Comparison of ENCODE assay signal across 8 mouse cellular contexts in genomic region chr7:44590402-44591347, GRCm38 (mm10). TPM values are rescaled to one million over a fixed set of nuclear protein-coding genes. Genes with fewer than 3 reads are reported as not detected.
DNase-seq lines count a peak whose midpoint lies in the region; ATAC-seq and TF ChIP-seq lines count a peak whose summit lies in the region.

Gene Kcnc3 (plus strand): TSS chr7:44590664.

- peaks cover 16% of the 10 kb centered on the region for H3K4me1 ChIP-seq in erythroblast, embryonic 14.5 days (ENCODE audit: control insufficient read depth)
- peaks cover 9% of the 10 kb centered on the region for H3K4me1 ChIP-seq in heart, embryonic 11.5 days (ENCODE audit: control insufficient read depth, insufficient read depth, low read length)
- peaks cover 58% of the 10 kb centered on the region for H3K4me1 ChIP-seq in kidney, embryonic 15.5 days
- H3K4me1 ChIP-seq in limb, embryonic 14.5 days (ENCODE audit: control insufficient read depth, insufficient read depth, low read length), result peaks cover 18% of the 10 kb centered on the region; the same call in 1 of the 2 replicates
- peaks cover 47% of the 10 kb centered on the region for H3K4me1 ChIP-seq in midbrain, embryonic 16.5 days (ENCODE audit: control insufficient read depth, insufficient read depth, low read length)

- H3K4me3 ChIP-seq in erythroblast, embryonic 14.5 days (replicated peaks), result peak within 1 kb of the TSS; percentile 39
- peak within 1 kb of the TSS; percentile 52 for H3K4me3 ChIP-seq in heart, embryonic 11.5 days (ENCODE audit: low read depth, low read length)
- peak within 1 kb of the TSS; percentile 56 for H3K4me3 ChIP-seq in kidney, embryonic 15.5 days (replicated peaks)
- peak within 1 kb of the TSS; percentile 47 for H3K4me3 ChIP-seq in limb, embryonic 14.5 days (replicated peaks; ENCODE audit: low read length)
- peak within 1 kb of the TSS; percentile 64 for H3K4me3 ChIP-seq in midbrain, embryonic 16.5 days (ENCODE audit: low read depth, low read length)

- H3K27ac ChIP-seq in heart, embryonic 11.5 days (ENCODE audit: low read depth, low read length), result no peak within 1 kb of the TSS
- no peak within 1 kb of the TSS for H3K27ac ChIP-seq in kidney, embryonic 15.5 days
- no peak within 1 kb of the TSS for H3K27ac ChIP-seq in limb, embryonic 14.5 days (replicated peaks; ENCODE audit: low read depth, low read length)
- peak within 1 kb of the TSS; percentile 80 for H3K27ac ChIP-seq in midbrain, embryonic 16.5 days (ENCODE audit: low read length)

- 1% methylated on average over 77 of the region's 80 CpGs for WGBS in heart, embryonic 11.5 days (ENCODE audit: insufficient replicate concordance)
- WGBS in kidney, embryonic 15.5 days, result under 1% methylated on average over 79 of the region's 80 CpGs
- under 1% methylated on average over 60 of the region's 80 CpGs for WGBS in limb, embryonic 14.5 days
- WGBS in midbrain, embryonic 16.5 days, result under 1% methylated on average over 74 of the region's 80 CpGs

- TF ChIP-seq POLR2A in limb, embryonic 14.5 days (IDR thresholded peaks at IDR 0.05; ENCODE audit: borderline replicate concordance, extremely low read depth, insufficient read depth, insufficient read length), result no peak

- peak within 1 kb of the TSS; percentile 85 for H3K4me2 ChIP-seq in heart, embryonic 11.5 days
- H3K4me2 ChIP-seq in kidney, embryonic 15.5 days, result peak within 1 kb of the TSS; percentile 97
- peak within 1 kb of the TSS; percentile 99 for H3K4me2 ChIP-seq in limb, embryonic 14.5 days (replicated peaks; ENCODE audit: low read depth, low read length, severe bottlenecking)
- H3K4me2 ChIP-seq in midbrain, embryonic 16.5 days (ENCODE audit: low read length), result peak within 1 kb of the TSS; percentile 86

- peak; percentile 96 for DNase-seq in brain, embryonic 18.5 days (ENCODE audit: low read depth, low spot score)
- peak; percentile 93 for DNase-seq in limb, embryonic 14.5 days (ENCODE audit: low spot score)
- DNase-seq in spleen, adult 18-20 months, result peak; percentile 84 to 91

- H3K9me3 ChIP-seq in erythroblast, embryonic 14.5 days (ENCODE audit: control insufficient read depth, low read length), result peaks cover 22% of the 10 kb centered on the region; the same call in 1 of the 2 replicates
- no peaks in the 10 kb centered on the region for H3K9me3 ChIP-seq in heart, embryonic 11.5 days (replicated peaks; ENCODE audit: control insufficient read depth, low read length)
- H3K9me3 ChIP-seq in kidney, embryonic 15.5 days (replicated peaks), result no peaks in the 10 kb centered on the region
- no peaks in the 10 kb centered on the region for H3K9me3 ChIP-seq in limb, embryonic 14.5 days (ENCODE audit: control insufficient read depth, low read length)
- no peaks in the 10 kb centered on the region for H3K9me3 ChIP-seq in midbrain, embryonic 16.5 days (replicated peaks; ENCODE audit: control insufficient read depth, low read length, poor library complexity, severe bottlenecking)

- peak; percentile 83 for ATAC-seq in heart, embryonic 11.5 days (replicated peaks; ENCODE audit: insufficient number of reproducible peaks, low FRiP score, low TSS enrichment)
- peak; percentile 90 for ATAC-seq in kidney, embryonic 15.5 days (replicated peaks; ENCODE audit: low FRiP score)
- ATAC-seq in limb, embryonic 14.5 days (ENCODE audit: low FRiP score, low read depth), result peak; percentile 95
- peak; percentile 90 for ATAC-seq in midbrain, embryonic 16.5 days
- ATAC-seq in activated CD4-positive, CD25-positive, alpha-beta regulatory T cell, adult 4 months, result no peak

- peak within 1 kb of the TSS; percentile 43 for H3K9ac ChIP-seq in heart, embryonic 11.5 days (ENCODE audit: low read depth, low read length)
- peak within 1 kb of the TSS; percentile 48; the same call in 1 of the 2 replicates for H3K9ac ChIP-seq in kidney, embryonic 15.5 days
- H3K9ac ChIP-seq in limb, embryonic 14.5 days (ENCODE audit: low read depth, low read length, severe bottlenecking), result peak within 1 kb of the TSS; percentile 38; the same call in 1 of the 2 replicates
- peak within 1 kb of the TSS; percentile 75 for H3K9ac ChIP-seq in midbrain, embryonic 16.5 days (ENCODE audit: low read depth, low read length)

- H3K27me3 ChIP-seq in erythroblast, embryonic 14.5 days (ENCODE audit: control insufficient read depth), result peaks cover 84% of the 10 kb centered on the region
- H3K27me3 ChIP-seq in heart, embryonic 11.5 days (ENCODE audit: control insufficient read depth, insufficient read depth, low read length), result peaks cover 79% of the 10 kb centered on the region
- peaks cover 85% of the 10 kb centered on the region for H3K27me3 ChIP-seq in kidney, embryonic 15.5 days
- peaks cover 78% of the 10 kb centered on the region for H3K27me3 ChIP-seq in limb, embryonic 14.5 days (ENCODE audit: control insufficient read depth, insufficient read depth, low read length)
- H3K27me3 ChIP-seq in midbrain, embryonic 16.5 days (ENCODE audit: control insufficient read depth, insufficient read depth, low read depth, low read length), result peaks cover 5% of the 10 kb centered on the region

- H3K36me3 ChIP-seq in erythroblast, embryonic 14.5 days (ENCODE audit: control insufficient read depth), result no peaks in the 10 kb centered on the region
- H3K36me3 ChIP-seq in heart, embryonic 11.5 days (ENCODE audit: control insufficient read depth, insufficient read depth, low read length), result no peaks in the 10 kb centered on the region
- H3K36me3 ChIP-seq in kidney, embryonic 15.5 days, result no peaks in the 10 kb centered on the region
- no peaks in the 10 kb centered on the region for H3K36me3 ChIP-seq in limb, embryonic 14.5 days (ENCODE audit: control insufficient read depth, insufficient read depth, low read length)
- H3K36me3 ChIP-seq in midbrain, embryonic 16.5 days (ENCODE audit: control insufficient read depth, insufficient read depth, low read length), result no peaks in the 10 kb centered on the region; the same call in 1 of the 2 replicates

RNA-seq across cellular contexts. Expression of gene Kcnc3, which starts in this region (rescaled TPM):
- polyA plus RNA-seq in erythroblast, embryonic 14.5 days (2012), result 0.01 TPM in 2 replicates
- 0.07 and 0.23 TPM in 2 replicates for polyA plus RNA-seq in heart, embryonic 11.5 days (2014; fragmentation: Nextera tagmentation; extraction: Ambion mirVana)
- 0.17 and 0.30 TPM in 2 replicates for polyA plus RNA-seq in kidney, embryonic 15.5 days (2015; fragmentation: Nextera tagmentation; extraction: Ambion mirVana)
- polyA plus RNA-seq in limb, embryonic 14.5 days (2012; rRNA removed), result 2.7 and 3.8 TPM in 2 replicates
- 0.23 and 0.29 TPM in 2 replicates for polyA plus RNA-seq in limb, embryonic 14.5 days (2014; fragmentation: Nextera tagmentation; extraction: Ambion mirVana)
- polyA plus RNA-seq in midbrain, embryonic 16.5 days (2015; fragmentation: Nextera tagmentation; extraction: Ambion mirVana), result 5.5 and 6.4 TPM in 2 replicates
- not detected for polyA plus RNA-seq in activated CD4-positive, CD25-positive, alpha-beta regulatory T cell, adult 4 months (2017; shearing (Covaris generic))

Comparison
In these comparisons a context has a peak if more than half of its experiments do, and no peak if none do; other contexts are left out.
1. Peak in ATAC-seq, H3K4me3 ChIP-seq, H3K9ac ChIP-seq and H3K4me2 ChIP-seq in heart, embryonic 11.5 days; RNA of the gene not detected or under 1 TPM.
2. Peak in ATAC-seq, H3K4me3 ChIP-seq, H3K9ac ChIP-seq and H3K4me2 ChIP-seq in kidney, embryonic 15.5 days; RNA of the gene not detected or under 1 TPM.